Mouse (Mus musculus) CH12.LX (cell line): ENCODE measurements at regions not wholly inside any gene's neighbourhood (a gene's known extent, or its start where the extent isn't known, plus 50 kb on each side); places are given as distances from the start of the nearest gene placed in this dataset.

ENCODE experiments used
- DNase-seq: peaks from one replicate; pipeline ENCODE4 v3.0.0-alpha.2; 2013; ENCODE audit errors: extremely low read depth
- H3K27ac ChIP-seq: 2 replicates; pipeline ENCODE4 v1.5.1; 2012; ENCODE audit warnings: low read depth, mild to moderate bottlenecking, control low read depth, moderate library complexity; ENCODE audit not compliant: insufficient read depth
- H3K27me3 ChIP-seq: replicated peaks from 2 replicates; pipeline ENCODE3; 2012; ENCODE audit warnings: inconsistent platforms
- H3K36me3 ChIP-seq, 2 experiments: replicated peaks in 1 of 2; 2 replicates each; pipeline versions ENCODE3 to v1.6.1; 2012; ENCODE audit warnings: inconsistent platforms in 1 of 2, low read length in 1 of 2, mild to moderate bottlenecking in 1 of 2, mixed read lengths in 1 of 2, moderate library complexity in 1 of 2; ENCODE audit not compliant: control insufficient read depth in 1 of 2, insufficient read depth in 1 of 2
- H3K4me1 ChIP-seq, 2 experiments: 2 replicates each; pipeline ENCODE4 v1.6.1; 2012; ENCODE audit warnings: inconsistent platforms in 1 of 2, moderate library complexity in 1 of 2; ENCODE audit not compliant: insufficient read depth in 2 of 2, control insufficient read depth in 1 of 2
- H3K4me2 ChIP-seq: 2 replicates; pipeline ENCODE4 v1.6.1; 2012; ENCODE audit warnings: low read depth, mild to moderate bottlenecking, control low read depth; ENCODE audit not compliant: poor library complexity, insufficient read depth, severe bottlenecking
- H3K4me3 ChIP-seq, 3 experiments: fragments of 150-350 bp in 1 of 3; sonication (generic) in 1 of 3; replicated peaks in 1 of 3; 2 replicates each; pipeline versions ENCODE3 to v1.5.1; 2011 to 2012; ENCODE audit warnings: low read depth in 2 of 3, low read length in 2 of 3, mild to moderate bottlenecking in 2 of 3, moderate library complexity in 2 of 3, control low read depth in 1 of 3, improper control_type of control experiment in 1 of 3, inconsistent platforms in 1 of 3, mixed read lengths in 1 of 3; ENCODE audit not compliant: poor library complexity in 1 of 3
- H3K79me2 ChIP-seq: replicated peaks from 2 replicates; pipeline ENCODE4 v1.6.1; 2012; ENCODE audit warnings: mild to moderate bottlenecking, moderate library complexity; ENCODE audit not compliant: control insufficient read depth, poor library complexity, insufficient read depth, severe bottlenecking; ENCODE audit errors: extremely low read depth
- H3K9ac ChIP-seq: 2 replicates; pipeline ENCODE4 v1.6.1; 2012; ENCODE audit warnings: low read depth, mild to moderate bottlenecking, control low read depth, moderate library complexity; ENCODE audit not compliant: insufficient read depth
- H3K9me3 ChIP-seq: replicated peaks from 2 replicates; pipeline ENCODE3; 2012; ENCODE audit warnings: low read length, inconsistent platforms, mixed read lengths
- HCFC1 ChIP-seq: IDR thresholded peaks from 2 replicates; pipeline ENCODE4 v1.6.1; 2012; ENCODE audit warnings: low read depth, mild to moderate bottlenecking, inconsistent platforms, low read length, improper control_type of control experiment
- IRF4 ChIP-seq: IDR thresholded peaks from 2 replicates; pipeline ENCODE4 v1.6.1; 2014; ENCODE audit warnings: low read depth, mild to moderate bottlenecking, inconsistent platforms, low read length, improper control_type of control experiment
- MAFK ChIP-seq: IDR thresholded peaks from 2 replicates; pipeline ENCODE4 v1.6.1; 2011; ENCODE audit warnings: low read length, improper control_type of control experiment; ENCODE audit not compliant: insufficient replicate concordance
- dilution Hi-C: fragments of 300-500 bp; cut with MboI; formaldehyde crosslinking; loops from 2 replicates; pipeline ENCODE4 v1.14.3; 2020; ENCODE audit warnings: low sequenced_read_pairs; ENCODE audit not compliant: extremely low pct_unique_long_range_greater_than_20kb, extremely low pct_ligation_motif_present
- in situ Hi-C: fragments of 300-500 bp; cut with MboI; formaldehyde crosslinking; loops from 3 replicates; pipeline ENCODE4 v1.14.3; 2019; ENCODE audit warnings: low sequenced_read_pairs, low pct_ligation_motif_present, low pct_unique_long_range_greater_than_20kb, mixed read lengths

DNA sequence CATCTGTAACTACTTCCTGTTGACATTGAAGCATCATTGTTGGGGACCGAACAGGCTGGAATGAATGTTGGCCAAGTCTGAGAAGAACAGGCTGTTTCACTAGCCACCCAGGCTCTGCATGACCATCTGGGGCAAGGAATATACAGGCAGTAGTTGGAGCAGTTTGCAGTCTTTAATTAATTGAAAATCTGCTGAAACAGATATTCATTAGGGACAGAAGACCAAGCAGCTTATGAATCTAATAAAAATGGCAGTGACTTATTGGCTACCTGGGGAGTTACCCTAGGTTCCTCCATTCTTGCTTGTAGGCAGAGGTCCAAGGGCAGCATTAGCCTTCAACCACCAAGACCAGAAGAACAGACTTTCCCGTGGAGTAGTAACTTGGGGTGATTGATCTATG, 1262.2 kb downstream of the Dnajb9 start:
- Histone ChIP-seq H3K79me2 (no peaks in the 10 kb centered on the region), H3K4me1 (no peaks in the 10 kb centered on the region), H3K4me3 (no peak overlapping the region), H3K9me3 (no peaks in the 10 kb centered on the region), H3K27me3 (no peaks in the 10 kb centered on the region), H3K4me2 (no peak overlapping the region), H3K27ac (no peak overlapping the region), H3K36me3 (no peaks in the 10 kb centered on the region), H3K9ac (no peak overlapping the region)
- DNase-seq: no peak
- TF ChIP-seq HCFC1 (no peak), MAFK (no peak)
- in situ Hi-C loops (no loop called here), dilution Hi-C loops (no loop called here)

- dilution Hi-C loops (no loop called here), in situ Hi-C loops (no loop called here)
- H3K4me3 ChIP-seq: no peak overlapping the region
- H3K36me3 ChIP-seq: no peaks in the 10 kb centered on the region
- no peak overlapping the region for H3K27ac ChIP-seq
- peak; percentile 37 for DNase-seq
- no peaks in the 10 kb centered on the region for H3K79me2 ChIP-seq
- TF ChIP-seq IRF4 (no peak), MAFK (peak; percentile 88)
- H3K27me3 ChIP-seq: no peaks in the 10 kb centered on the region
- peaks cover 0 to 16% of the 10 kb centered on the region in 2 experiments; a peak in 2 of 4 replicates for H3K4me1 ChIP-seq
- H3K9me3 ChIP-seq: no peaks in the 10 kb centered on the region
- no peak overlapping the region for H3K9ac ChIP-seq
- no peak overlapping the region for H3K4me2 ChIP-seq
Measured at GRCm38 (mm10) chr12:42914374-42914773, 1295.8 kb downstream of the Dnajb9 start.
